Mouse (Mus musculus) stomach, postnatal 0 days (tissue): Measurements from ENCODE around the gene Asb3.

Experiments used
- CTCF ChIP-seq: IDR thresholded peaks from 2 replicates; pipeline ENCODE4 v1.5.1; 2016; ENCODE audit warnings: antibody characterized with exemption, low read depth, mild to moderate bottlenecking, moderate library complexity
- EP300 ChIP-seq: optimal IDR thresholded peaks from 2 replicates; pipeline ENCODE3; 2016; ENCODE audit warnings: antibody characterized with exemption

- no peak for TF ChIP-seq CTCF
- no peak for TF ChIP-seq EP300
Measured at GRCm38 (mm10) chr11:30986625-30987017, 101.4 kb downstream of the Asb3 start.
